ENCODE assay signal across 27 mouse cellular contexts in the genomic region with DNA sequence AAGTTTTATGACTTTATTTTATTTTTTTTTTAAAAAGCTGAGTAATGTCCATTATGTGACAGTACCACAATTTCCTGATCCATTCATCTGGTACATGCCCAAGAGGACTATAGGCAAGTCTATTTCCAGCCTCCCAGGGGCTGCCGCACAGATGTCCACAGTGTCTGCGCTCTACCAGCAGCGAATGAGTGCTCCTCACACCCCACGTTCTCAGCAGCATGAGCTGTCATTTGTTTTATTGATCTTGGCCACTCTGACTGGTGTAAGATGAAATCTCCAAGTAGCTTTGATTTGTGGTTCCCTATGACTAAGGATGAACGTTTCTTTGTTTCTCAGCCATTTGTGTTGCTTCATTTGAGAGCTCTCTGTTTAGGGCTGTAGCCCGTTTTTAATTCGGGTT.
"Had no signal": no experiment of that assay in that cellular context is flagged by ENCODE, and none has a peak within 500 bp of the region (broad histone marks: within the 10 kb centered on the region; RNA-seq: fewer than 3 reads in every experiment).

No protein-coding gene starts in this region.

- H3K27ac ChIP-seq: heart, adult 2 months; heart, embryonic 13.5 days; heart, embryonic 15.5 days; hindbrain, embryonic 10.5 days; hindbrain, embryonic 12.5 days; hindbrain, embryonic 14.5 days; intestine, embryonic 15.5 days; layer of hippocampus, adult 2 months; left cerebral cortex, adult 2 months; limb, embryonic 10.5 days; limb, embryonic 12.5 days; liver, embryonic 13.5 days had no signal

- H3K4me1 ChIP-seq: heart, embryonic 13.5 days; heart, embryonic 15.5 days; hindbrain, embryonic 10.5 days; intestine, embryonic 15.5 days; limb, embryonic 10.5 days; limb, embryonic 12.5 days; liver, embryonic 13.5 days had no signal

- H3K4me2 ChIP-seq: heart, embryonic 11.5 days; heart, embryonic 13.5 days; heart, embryonic 15.5 days; hindbrain, embryonic 12.5 days; hindbrain, embryonic 14.5 days; intestine, embryonic 15.5 days; limb, embryonic 12.5 days; liver, embryonic 11.5 days; liver, embryonic 13.5 days had no signal

- H3K9ac ChIP-seq: heart, embryonic 13.5 days; heart, embryonic 15.5 days; hindbrain, embryonic 12.5 days; hindbrain, embryonic 14.5 days; intestine, embryonic 15.5 days; limb, embryonic 12.5 days; liver, embryonic 13.5 days had no signal

- H3K4me3 ChIP-seq: heart, adult 2 months; heart, embryonic 13.5 days; heart, embryonic 15.5 days; hindbrain, embryonic 10.5 days; hindbrain, embryonic 12.5 days; intestine, embryonic 15.5 days; layer of hippocampus, adult 2 months; left cerebral cortex, adult 2 months; limb, embryonic 10.5 days; limb, embryonic 12.5 days; liver, embryonic 13.5 days had no signal

- DNase-seq: gastrocnemius, postnatal 10 days; gastrocnemius, postnatal 25 days; heart, adult 2 months; heart, postnatal 14 days; heart, postnatal 36 days; kidney, adult 2 months; kidney, adult 9 months; kidney, postnatal 10 days; kidney, postnatal 25 days; kidney, postnatal 4 days; liver; liver, embryonic 13.5 days had no signal

- H3K9me3 ChIP-seq: heart, embryonic 13.5 days; heart, embryonic 15.5 days; hindbrain, embryonic 10.5 days; intestine, embryonic 15.5 days; limb, embryonic 10.5 days; limb, embryonic 12.5 days; liver, embryonic 13.5 days had no signal

- H3K27me3 ChIP-seq: heart, embryonic 13.5 days; heart, embryonic 15.5 days; hindbrain, embryonic 12.5 days; intestine, embryonic 15.5 days; limb, embryonic 12.5 days; liver, embryonic 13.5 days had no signal

- ATAC-seq: hindbrain, embryonic 16.5 days; inflammation-experienced regulatory T-cells, adult 6 months; intestine, embryonic 15.5 days; intestine, postnatal 0 days had no signal

- H3K36me3 ChIP-seq: heart, embryonic 13.5 days; heart, embryonic 15.5 days; hindbrain, embryonic 10.5 days; hindbrain, embryonic 12.5 days; intestine, embryonic 15.5 days; limb, embryonic 10.5 days; limb, embryonic 12.5 days; liver, embryonic 13.5 days had no signal
